Mouse (Mus musculus): ENCODE measurements around the gene Pter.

- no peak for TF ChIP-seq CTCF (IDR thresholded peaks at IDR 0.05; ENCODE audit: borderline replicate concordance, insufficient read depth, low read length)
- no peak for TF ChIP-seq POLR2A (IDR thresholded peaks at IDR 0.05; ENCODE audit: low read depth, low read length)
Measured at GRCm38 (mm10) chr2:12887015-12887414, 36.8 kb upstream of the Pter start.
